Mouse (Mus musculus) embryo, embryonic 10.5 days (tissue): ENCODE data around the gene Hoxa13.

Experiments used
- DNase-seq: peaks from one replicate; pipeline ENCODE4 v3.0.0-alpha.2; 2015; ENCODE audit warnings: low spot score

The Hoxa13 gene

DNA sequence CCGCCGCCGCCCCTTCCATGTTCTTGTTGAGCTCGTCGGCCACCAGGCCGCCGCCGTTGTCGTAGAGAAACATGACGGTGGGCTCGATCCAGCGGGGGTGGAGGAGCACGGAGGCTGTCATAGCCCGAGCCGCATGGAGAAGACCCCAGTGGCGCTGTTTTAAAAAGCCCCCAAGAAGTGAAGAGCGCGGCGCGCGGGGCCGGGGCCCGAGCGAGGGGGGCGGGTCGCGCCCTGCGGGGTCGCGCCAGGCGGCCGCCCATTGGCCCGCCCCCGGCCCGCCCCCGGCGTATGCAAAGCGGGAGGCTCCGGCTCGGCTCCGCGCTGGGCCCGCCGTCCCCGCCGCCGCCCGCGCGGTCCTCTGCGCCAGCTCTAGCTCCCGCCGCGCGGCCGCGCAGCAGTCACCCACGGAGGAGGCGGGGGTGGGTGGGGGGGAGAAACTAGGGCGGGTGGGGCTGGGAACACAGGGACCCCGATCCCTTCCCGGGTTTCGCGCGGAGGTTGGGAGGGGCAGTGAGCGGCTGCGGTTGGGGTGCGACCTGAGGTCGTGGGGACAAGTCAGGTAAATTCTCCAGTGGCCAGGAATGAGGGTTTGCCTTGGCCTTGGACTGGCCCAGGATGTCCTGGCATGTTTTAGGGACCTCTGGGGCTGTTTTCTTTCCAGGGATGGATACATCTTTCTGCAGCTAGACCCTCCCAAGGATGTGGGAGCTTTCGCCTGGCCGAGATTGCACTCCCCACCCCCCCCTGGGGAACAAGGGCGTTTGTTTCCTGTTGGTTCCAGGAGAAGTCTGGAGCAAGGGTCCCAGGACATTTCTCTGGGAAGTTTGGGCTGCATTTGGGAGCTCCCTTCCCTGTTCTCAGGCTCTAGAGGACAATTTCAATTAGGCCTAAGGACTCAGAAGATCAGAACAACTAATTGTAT is at the start of gene Hoxa13:
TSS of gene Hoxa13 (minus strand) at position 227 of the 922 bp plus-strand sequence.
- DNase-seq: peak; percentile 43

DNA sequence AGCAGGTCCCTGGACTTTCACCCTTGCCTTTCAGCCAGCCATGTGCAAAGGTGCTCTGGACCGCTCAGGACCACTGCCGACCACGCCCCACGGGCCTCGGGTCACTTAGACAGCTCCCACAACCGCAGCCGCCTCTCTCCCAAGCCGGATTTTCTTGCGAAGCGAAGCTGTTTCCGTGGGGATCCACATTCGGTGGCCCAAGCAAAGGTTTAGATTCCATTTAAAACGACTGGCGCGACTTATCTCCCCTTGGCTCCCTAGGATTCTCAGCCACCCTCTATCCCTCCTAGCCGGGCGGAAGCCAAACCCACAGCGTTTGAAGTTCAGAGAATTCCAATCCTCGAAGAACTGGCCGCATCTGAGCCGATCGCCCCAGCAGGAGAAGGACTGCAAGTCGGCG is 49.7 kb upstream of the Hoxa13 start:
- DNase-seq: peak; percentile 60

DNA sequence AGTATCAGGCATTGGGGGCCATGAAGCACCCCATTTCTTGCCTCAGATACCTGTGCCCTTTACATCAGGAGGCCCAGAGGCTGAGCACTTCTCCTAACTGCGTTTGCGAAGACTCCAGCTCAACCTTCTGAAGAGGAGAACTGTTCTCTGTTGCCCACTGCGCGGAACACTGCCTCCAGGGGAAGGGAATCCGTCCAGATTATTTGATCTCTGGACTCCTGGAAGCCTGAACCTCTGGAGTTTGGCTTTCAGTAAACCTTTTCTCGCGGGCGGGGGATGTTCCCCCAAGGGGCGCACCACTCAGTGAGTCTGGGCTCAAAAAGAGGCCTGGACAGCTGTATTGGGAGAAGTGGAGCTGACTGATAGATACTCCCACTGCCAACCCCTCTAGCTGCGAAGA is 49.1 kb upstream of the Hoxa13 start:
- no peak for DNase-seq

DNA sequence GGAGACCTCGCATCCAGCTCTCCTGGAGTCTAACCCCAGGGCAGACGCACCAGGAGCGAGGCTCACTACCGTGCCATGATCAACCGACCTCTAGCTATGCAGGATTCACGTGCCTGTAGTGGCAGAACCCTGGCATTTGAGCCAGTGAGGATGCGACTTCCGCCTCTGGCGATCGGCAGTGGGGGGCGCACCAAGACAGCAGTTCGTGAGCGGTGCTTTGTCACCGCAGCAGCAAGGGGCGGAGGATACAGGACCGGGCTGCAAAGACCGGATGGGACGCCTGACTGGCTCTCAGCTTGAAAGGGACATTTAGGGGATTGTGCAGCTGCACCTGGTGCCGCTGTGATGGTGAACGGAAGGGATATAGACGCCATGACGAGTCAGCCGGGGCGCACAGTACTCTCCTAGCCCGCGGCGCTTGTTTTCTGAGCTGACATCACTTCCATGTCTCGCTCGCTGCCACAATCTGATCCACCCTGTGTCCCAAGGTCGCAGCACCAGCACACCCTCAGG is 45.3 kb upstream of the Hoxa13 start:
- DNase-seq: peak; percentile 84

DNA sequence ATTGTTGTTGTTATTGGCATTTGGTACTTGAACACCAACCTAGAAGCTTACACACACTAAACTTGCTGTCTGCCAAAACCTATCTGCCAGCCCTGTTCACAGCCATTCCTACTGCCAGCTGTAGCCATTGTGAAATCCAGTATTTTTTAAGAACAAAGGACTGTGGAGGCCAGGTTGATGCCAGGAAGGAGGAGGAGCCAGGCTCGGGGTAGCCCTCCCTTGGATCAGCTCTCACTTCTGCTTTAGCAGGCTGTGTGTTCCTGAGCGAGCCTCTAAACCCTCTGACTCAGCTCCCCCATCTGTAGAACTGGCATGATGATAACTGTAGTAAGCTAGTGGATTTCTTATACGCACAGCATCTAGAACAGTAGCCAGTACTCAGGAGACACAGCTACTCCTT is 42.7 kb upstream of the Hoxa13 start:
- no peak for DNase-seq

DNA sequence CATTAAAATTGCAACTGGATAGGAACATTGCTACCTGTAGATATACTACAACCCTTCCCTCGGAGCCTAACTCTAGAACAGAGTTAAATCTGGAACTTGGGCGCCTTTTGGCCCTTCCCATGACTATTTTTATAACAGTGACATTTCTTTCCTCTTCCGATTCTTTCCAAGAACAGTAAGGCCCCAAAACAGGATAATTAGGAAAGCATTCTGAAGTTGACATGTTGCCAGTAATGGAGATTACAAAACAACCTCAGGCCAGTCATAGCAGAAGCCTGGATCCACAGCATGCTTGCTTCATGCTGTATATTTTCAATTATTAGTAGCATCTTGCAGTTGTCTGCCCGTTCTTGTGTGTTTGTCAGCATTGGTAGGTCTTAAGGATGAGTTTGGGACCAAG is 40.1 kb upstream of the Hoxa13 start:
- DNase-seq: no peak

DNA sequence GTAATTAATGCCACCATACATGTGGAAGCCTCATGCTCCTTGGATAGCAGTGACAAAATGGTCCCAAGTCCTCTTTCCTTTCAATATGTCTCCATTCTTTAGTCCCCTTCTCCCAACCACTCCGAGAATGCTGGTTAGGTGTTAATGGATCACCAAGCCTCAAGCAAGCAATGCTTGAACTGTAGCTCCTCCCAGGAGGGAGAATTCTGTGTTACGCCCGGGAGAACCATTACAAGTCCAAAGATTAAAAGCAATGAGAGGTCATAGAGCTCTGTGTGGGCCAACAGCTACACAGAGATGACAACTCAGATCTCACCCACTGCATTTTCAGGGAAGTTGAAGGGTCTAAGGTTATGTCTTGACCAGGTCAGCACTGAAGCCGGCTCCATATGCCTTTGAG is 37.8 kb upstream of the Hoxa13 start:
- DNase-seq: no peak

DNA sequence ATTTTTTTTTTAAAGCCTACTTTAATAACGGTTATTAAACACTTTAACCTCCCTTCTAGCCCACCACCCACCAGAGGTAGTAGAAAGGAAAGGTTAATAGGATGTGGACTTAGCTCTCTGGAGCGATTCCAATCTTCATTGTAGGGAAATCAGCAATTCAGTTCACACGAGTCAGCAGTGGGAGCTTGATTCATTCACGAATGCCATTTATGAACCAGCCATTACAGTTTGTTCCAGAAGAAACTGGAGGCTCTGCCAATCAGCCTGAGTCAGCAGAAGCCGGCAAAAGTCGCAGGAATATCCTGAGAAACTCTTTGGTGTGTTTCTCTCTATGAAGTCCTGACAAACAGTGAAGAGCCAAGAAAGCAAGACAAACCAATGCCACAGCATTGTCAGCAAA is 33.9 kb upstream of the Hoxa13 start:
- no peak for DNase-seq

DNA sequence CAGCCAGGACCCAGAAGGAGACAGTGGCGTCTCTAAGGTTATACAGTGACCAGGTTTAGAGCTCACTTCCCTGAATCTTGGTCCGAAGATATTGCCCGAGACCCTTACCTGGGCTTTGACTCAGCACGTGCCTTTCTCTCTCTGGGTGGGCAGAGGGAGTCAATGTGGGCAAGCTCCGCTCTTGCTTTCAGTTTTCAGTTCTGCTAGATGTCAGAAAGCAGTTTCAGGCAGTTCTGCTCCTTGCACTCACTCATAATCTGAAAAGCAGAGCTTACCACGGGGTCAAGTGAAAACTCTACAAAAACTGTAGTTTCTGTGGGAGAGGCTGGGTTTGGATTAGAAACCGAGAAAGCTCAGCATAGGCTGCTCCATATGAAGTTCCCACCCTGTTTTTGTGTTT is 31.6 kb upstream of the Hoxa13 start:
- no peak for DNase-seq

DNA sequence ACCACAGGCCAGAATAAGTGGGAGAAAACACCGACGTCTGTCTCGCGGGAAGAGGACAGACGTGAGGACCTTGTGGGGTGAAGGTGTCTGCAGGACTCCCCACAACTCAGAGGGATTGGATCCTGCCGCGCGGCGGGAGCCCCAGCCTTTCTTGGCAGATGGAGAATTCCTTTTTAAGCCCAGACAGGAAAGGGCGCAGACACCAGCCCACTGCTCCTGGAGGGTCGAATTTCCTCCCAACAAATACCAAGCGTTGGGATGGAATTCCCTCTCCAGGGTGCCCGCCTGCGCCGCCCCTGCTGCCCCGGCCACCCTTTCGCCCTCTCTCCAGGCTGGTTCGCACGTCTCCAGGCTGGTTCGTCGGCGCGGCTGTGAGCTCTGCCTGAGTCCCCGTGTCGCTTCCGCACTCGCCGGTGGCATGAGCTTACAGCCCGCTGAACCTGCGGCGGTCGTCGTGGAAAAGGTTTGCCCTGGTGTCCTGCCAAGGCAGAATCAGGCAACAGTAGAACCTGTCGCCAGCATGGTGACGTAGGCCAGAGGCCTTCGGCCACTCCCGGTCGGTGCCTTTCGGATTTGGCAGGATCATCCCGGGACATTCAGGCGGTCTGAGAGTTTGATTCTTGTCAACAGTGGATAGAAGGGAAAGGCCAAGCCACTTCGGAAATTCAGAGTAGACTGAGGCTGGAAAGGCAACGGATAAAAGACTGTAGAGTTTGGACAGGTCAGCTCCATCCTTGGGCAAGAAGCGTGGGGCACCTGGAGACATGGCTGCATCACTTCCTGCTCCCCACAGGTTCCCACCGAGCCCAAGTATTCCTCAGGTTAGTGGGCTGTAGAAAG is 30.6 kb upstream of the Hoxa13 start:
- peak; percentile 67 for DNase-seq

DNA sequence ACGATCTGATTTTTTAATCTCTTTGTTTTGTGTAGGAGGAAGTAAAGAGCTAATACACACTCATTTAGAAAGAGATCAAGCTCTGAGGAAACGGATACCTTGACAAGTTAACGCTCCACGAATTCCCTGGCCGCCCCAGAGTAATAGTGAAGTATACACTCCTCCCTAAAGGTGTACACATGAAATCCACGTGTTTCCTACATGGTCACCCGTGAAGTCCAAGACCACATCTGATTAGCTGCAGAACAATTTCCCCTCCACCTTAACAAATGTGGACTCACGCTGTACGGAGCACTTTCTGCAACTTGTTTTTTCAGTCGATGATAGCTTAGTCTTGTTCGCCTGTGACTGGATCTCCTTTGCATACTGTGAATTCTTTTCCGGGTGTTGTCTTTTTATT is 29.5 kb upstream of the Hoxa13 start:
- DNase-seq: peak; percentile 45

DNA sequence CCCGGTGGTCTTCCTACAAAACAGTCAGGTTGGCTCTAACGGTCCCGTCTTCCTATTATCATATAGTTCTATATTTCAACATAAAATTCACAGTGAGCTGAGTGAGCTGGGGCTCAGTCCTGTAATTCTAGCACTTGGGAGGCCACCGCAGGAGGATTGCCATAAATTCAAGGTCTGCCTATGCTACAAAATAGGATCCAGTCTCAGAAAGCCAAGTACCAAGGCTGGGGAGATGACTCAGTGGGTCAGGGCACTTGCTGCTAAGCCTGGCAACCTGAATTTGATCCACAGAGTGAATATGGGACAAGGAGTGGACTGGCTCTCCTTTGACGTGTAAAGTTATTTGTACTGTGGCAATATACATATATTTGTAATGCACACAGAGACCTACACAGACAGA is 23.2 kb upstream of the Hoxa13 start:
- no peak for DNase-seq

DNA sequence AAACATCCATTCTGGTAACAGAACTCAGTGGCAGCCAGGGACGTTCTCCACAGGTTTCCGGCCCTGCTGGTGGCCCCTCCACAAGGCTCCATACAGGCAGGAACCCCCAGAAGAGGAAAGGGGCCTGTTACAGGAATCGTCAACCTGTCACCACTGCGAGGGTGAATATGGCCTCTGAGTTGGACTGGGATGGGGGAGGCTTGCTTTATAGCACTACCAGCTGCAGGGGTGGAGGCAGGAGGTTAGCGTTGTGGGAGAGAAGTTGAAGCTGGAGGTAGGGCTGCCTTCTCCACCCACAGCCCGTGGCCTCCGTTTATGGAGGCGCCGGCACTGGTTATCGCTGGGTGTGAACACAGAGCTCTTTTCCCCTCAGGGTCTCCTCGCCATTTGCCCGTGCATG is 20.4 kb upstream of the Hoxa13 start:
- no peak for DNase-seq

DNA sequence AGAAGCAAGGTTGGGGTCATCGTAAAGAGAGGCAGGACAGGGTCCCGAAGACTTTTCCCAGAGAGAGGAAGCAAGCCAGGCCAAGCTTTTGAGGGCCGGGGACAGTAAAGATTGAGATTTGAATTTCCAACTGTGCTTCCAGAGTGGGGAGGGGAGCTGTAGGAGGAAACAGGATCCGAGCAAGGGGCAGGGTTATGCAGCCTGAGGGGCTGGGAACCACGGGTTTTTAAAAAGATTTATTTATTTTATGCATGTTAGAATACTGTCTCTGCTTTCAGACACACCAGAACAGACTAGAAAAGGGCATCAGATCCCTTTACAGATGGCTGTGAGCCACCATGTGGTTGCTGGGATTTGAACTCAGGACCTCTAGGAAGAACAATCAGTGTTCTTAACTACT is 16.2 kb upstream of the Hoxa13 start:
- no peak for DNase-seq

DNA sequence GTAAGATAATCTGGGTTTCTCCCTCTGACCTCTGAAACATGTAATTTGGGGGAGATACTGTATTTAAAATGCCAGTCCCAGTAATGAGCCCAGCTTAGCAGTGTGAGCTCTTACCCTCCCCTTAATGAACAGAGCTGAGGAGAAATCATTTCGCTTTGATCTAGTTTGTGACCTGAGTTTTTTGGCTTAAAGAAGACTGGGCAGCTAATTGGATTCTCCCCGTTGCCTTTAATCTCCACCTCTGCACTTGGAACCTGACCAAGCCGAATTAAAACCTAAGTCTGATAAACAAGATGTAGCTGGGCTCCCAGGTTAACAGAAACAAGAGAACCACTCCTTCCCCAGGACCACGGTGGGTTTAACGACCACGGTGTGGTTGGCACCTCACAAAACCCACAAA is 15.7 kb upstream of the Hoxa13 start:
- DNase-seq: peak; percentile 34

DNA sequence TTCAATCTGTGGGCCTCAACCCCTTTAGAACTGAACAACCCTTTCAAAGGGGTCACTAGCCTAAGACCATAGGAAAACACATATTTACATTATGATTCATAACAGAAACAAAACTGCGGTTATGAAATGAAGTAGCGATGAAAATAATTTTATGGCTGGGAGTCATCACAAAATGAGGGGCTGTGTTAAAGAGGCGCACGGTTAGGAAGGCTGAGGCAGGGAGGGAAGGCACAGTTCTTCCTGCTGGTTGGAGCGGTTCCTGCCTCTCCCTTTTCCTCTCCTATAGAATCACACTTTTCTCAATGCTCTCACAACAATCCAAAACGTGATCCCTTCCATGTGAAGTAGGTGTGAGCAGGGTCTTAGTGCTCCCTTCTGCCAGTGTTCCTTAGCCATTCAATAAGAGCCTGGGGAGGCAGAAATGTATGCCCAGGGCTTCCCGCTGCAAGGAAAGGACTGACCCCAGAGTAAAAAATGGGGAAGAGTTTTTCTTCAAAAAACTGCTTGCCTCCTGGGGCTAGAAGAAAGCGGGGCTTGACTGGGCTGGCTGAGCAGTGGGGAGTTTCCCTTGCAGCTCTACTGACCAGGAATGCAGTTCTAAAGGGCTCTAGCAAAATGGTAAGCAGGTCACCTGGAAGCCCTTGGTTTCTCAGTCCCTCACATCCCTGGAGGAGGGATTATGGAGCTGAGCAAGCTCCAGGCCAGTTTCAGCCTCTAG is 15.0 kb upstream of the Hoxa13 start:
- DNase-seq: peak; percentile 25

DNA sequence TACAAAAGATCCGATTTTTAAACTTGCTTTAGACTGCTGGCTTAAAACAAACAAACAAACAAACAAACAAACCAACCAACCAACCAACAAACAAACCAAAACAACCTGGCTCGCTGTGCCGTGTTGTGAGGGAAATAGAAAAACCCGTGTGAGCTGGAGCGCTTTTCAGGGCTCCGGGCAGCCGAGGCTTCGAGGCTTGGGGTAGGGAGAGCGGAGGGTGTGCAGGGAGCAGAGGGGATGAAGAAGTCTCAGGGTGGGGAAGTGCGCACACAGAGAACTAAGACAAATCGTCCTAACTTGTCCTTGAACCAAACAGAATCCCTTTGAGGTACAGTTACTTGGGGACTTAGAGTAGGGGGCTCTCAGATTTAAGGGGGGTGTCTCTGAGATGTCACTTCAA is 13.9 kb upstream of the Hoxa13 start:
- DNase-seq: peak; percentile 33

DNA sequence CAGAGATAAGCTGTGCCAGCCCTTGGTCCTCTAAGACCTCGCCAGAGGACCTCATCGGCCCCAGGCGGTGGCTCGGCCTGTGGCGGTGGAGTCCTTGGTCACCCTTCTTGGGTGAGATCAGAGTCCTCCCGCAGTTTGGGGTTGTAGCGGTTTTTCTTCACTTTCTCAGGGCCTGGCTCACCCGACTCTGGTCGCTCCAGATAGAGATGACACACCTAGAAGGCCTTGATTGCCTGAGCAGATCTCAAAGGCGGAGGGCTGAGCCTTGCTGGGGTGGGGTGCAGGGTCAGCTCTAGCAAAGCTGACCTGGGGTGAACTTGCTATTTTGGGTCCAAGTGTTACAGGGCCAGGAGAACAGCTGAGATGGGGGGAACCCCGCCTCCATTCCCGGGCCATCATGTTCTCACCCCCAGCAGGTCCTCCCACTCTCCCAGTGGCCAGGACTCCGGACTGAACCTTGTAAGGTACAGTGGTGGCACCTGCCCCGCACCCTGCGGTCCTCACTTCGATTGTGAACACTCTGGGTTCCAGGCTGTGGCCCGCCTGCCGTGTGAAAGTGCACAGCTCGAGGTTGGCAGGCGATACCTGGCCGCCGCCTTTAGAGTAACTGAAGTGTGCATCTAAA is 13.1 kb upstream of the Hoxa13 start:
- peak; percentile 55 for DNase-seq

DNA sequence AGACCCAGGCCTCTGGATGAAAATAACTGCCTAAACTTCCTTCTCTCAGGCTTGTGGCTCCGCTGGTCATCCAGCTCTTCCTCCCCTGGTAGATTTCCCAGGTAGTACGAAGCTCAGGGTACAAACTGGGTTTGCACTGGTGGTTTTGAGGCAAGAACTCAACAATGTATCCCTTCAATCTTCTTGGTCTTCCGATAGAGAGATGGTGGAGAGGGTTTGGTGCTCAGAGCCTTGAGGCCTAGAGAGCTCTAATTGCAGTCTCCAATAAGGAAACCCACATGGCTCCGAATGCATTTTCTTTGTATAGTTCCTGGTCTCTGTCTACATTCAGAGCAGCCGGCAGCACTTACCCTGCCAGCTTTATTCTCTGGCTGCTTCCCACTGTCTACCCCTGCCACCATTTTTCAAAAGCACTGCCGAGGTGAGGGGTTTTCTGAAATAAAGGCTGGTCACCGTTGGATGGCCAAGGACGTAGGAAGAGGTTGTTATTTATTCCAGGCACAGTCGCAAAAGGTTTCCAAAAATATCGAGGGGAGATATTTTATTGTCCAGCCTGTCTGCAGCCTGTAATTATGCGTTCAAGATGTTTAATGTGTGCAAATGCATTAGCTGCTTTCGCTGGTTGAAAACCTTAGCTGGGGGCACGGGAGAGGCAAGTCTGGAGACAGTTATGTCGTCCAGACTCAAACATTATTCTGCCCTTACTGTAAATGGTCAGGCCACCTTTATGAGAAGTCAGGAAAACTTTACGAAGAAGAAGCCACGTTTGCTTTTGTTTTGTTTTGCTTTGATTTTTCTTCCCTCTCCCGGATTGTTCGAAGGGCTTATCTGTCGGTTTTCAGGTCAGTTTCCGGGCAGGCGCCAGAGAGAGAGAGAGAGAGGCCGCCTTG is 12.3 kb upstream of the Hoxa13 start:
- DNase-seq: peak; percentile 40
